Mouse (Mus musculus): ENCODE data around the gene Minos1. TPM values are rescaled to one million over a fixed set of nuclear protein-coding genes. Genes with fewer than 3 reads are reported as not detected.

The Minos1 gene
- polyA plus RNA-seq, 1 experiment from 2014 or later, result 286 TPM

DNA sequence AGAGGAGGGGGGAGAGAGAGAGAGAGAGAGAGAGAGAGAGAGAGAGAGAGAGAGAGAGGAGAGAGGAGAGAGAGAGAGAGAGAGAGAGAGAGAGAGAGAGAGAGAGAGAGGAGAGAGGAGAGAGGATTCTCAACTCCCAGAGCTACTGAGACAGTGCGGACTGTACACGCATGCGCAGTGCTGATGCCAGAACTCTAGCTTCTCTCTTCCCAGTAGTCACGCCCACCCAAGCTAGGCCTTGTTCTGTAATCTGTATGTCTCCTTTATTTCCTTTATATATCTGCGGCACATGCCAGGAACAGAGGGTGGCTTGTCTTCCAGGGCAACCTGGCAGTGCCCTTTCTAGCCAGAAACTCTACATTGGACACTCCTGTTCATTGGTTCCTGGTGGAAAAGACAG is 66.1 kb downstream of the Minos1 start:
- H3K27me3 ChIP-seq, result no peaks in the 10 kb centered on the region
- DNase-seq (ENCODE audit: low read depth, low spot score) (no peak), ATAC-seq (no peak)
- ChIA-PET CTCF (no interaction called here), POLR2A (no interaction called here)
- no peak for TF ChIP-seq CTCF (IDR thresholded peaks at IDR 0.05)
- in situ Hi-C loops (cut with MboI; ENCODE audit: low pct_unique_long_range_greater_than_20kb), result no loop called here

DNA sequence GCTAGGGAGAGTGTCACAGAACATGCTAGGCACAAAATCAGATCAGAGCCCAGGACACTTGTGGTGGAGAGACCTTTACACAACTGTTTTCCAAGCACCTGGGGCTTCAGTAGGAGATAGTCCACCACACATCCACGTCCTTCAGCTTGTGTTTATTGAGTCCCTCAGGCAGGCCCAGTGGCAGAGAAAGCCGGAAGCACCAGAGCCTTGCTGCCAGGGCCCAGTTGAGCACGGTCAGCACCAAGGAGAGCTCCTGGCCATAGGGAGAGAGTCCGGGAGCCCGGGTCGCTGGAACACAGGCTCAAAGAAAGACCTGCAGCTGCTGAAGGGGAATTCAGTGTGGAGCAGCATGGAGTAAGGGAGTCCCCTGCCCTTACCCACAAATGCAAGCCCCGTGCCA is 71.3 kb downstream of the Minos1 start:
- DNase-seq (ENCODE audit: low read depth, low spot score) (no peak), ATAC-seq (no peak)
- CTCF ChIA-PET, result no interaction called here
- in situ Hi-C loops (cut with MboI; ENCODE audit: low pct_unique_long_range_greater_than_20kb), result loop anchor here (5.0 kb wide), 1 partner anchor 132 kb away; no protein-coding TSS in a partner anchor
- H3K27me3 ChIP-seq, result peaks cover 5% of the 10 kb centered on the region
- POLR2A ChIA-PET, result no interaction called here
- TF ChIP-seq CTCF (IDR thresholded peaks at IDR 0.05), result no peak

DNA sequence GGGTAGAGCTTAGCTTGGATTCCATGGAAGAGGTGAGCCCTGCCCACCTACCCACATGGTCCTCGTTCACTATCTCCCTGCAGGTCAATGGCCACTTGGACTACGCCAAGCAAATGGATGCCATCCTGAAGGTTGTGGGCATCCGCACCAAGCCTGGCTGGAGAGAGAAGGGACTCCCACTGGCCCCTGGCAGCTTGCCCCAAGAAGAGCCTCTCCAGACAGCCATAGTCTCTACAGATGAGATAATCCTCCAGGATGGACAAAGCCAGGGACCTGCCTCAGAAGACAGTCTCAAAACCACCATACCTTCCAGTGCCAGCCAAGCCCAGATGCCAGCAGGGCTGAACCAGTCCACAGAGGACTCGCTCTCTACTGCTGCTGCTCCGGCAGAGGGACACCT is 72.9 kb downstream of the Minos1 start:
- in situ Hi-C loops (cut with MboI; ENCODE audit: low pct_unique_long_range_greater_than_20kb), result loop anchor here (5.0 kb wide), 1 partner anchor 131 kb away; no protein-coding TSS in a partner anchor
- no peak for DNase-seq (ENCODE audit: low read depth, low spot score)
- no peak for ATAC-seq
- ChIA-PET POLR2A (no interaction called here), CTCF (no interaction called here)
- TF ChIP-seq CTCF (IDR thresholded peaks at IDR 0.05), result no peak
- peaks cover 5% of the 10 kb centered on the region for H3K27me3 ChIP-seq

DNA sequence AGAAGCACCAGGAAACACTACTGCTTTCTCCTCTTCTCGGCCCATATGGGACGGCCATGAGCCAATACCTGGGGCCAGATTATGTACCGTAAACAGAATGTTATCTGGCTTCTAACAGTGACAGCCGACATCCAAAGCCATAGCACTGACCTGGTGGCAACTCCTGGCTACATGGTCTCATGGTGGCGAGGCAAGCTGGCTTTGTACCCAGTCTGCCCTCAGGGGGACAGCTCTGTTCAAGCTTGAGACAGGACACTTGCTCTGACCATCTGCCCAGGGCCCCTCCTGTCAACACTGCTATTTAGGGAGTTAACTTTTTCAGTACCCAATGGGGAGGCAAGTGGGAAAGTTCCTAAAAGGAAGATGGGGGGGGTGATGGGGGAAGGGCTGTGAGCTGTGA is 73.6 kb downstream of the Minos1 start:
- ChIA-PET POLR2A (no interaction called here), CTCF (no interaction called here)
- in situ Hi-C loops (cut with MboI; ENCODE audit: low pct_unique_long_range_greater_than_20kb), result loop anchor here (5.0 kb wide), 1 partner anchor 130 kb away; no protein-coding TSS in a partner anchor
- TF ChIP-seq CTCF (IDR thresholded peaks at IDR 0.05), result no peak
- DNase-seq (ENCODE audit: low read depth, low spot score) (no peak), ATAC-seq (no peak)
- peaks cover 5% of the 10 kb centered on the region for H3K27me3 ChIP-seq

DNA sequence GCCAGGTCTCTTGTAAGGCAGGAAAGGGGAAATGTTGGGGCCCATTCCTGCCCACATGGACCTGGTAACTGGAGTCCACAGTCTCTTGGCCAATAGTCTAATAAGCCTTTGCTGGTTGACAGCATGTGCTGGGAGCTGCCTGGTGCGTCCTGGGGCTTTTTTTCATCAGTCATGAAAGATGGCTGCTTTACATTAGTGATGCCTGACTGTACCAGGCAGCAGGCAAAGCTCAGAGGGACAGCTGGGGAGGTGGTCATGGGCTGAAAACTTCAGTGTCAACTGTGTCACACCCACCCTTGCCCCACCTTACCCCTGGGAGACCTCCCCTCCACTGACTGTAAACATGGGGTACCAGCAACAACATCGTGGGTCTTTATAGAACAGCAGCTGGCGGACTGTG is 75.2 kb downstream of the Minos1 start:
- ChIA-PET POLR2A (no interaction called here), CTCF (no interaction called here)
- TF ChIP-seq CTCF (IDR thresholded peaks at IDR 0.05), result no peak
- ATAC-seq (no peak), DNase-seq (ENCODE audit: low read depth, low spot score) (no peak)
- H3K27me3 ChIP-seq, result peaks cover 5% of the 10 kb centered on the region
- in situ Hi-C loops (cut with MboI; ENCODE audit: low pct_unique_long_range_greater_than_20kb), result loop anchor here (5.0 kb wide), 1 partner anchor 128 kb away; no protein-coding TSS in a partner anchor

DNA sequence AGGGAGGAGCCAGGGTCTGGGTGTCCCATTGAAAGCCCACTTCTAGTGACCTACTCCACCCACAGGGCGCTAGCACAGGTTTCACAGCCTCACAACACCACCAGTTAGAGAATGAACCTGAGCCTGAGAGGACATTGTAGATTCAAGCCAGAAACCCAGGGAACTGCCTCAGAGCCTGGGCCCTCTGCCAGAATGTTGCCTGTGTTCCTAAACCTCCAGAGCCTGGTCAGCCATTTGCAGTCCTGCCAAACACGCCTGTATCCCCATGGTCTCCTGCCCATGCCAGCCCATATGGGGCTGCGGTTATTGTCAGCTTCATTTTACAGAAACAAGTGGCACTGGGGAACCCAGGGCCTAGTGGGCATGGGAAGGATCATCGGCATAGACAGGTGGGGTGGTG is 75.6 kb downstream of the Minos1 start:
- ATAC-seq (no peak), DNase-seq (ENCODE audit: low read depth, low spot score) (no peak)
- ChIA-PET POLR2A (no interaction called here), CTCF (no interaction called here)
- in situ Hi-C loops (cut with MboI; ENCODE audit: low pct_unique_long_range_greater_than_20kb), result loop anchor here (5.0 kb wide), 1 partner anchor 128 kb away; no protein-coding TSS in a partner anchor
- H3K27me3 ChIP-seq, result peaks cover 5% of the 10 kb centered on the region
- TF ChIP-seq CTCF (IDR thresholded peaks at IDR 0.05), result no peak

DNA sequence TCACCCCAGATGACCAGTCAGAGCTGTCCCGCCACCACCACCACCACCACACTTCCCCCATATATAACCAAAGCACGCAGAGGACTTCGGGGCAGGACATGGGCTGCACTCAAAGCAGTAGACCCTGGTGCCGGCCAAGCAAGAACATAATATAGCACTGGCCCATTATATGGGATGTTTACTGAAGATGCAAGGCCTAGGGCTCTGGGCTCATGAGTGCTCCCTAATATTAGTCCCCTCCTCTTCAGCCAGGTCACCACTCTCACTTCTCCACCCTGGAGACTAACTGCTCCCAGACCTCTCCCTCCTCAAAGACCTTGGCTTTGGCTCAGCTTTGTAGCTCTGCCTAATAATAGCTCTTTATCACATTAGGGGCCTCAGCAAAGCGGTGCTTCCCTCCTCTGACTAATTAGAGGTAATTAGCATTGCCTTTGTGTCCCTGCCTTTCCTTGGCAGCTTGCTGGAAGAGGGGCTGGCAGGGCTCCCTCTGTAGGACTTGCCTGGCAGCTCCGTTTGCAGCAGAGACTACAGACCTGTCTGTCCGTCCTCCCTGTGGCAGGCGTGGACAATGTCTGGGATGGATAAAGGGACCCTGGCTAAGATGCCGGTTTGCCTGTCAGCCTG is 76.5 kb downstream of the Minos1 start:
- ATAC-seq (no peak), DNase-seq (ENCODE audit: low read depth, low spot score) (no peak)
- CTCF ChIA-PET, result no interaction called here
- in situ Hi-C loops (cut with MboI; ENCODE audit: low pct_unique_long_range_greater_than_20kb), result no loop called here
- peaks cover 5% of the 10 kb centered on the region for H3K27me3 ChIP-seq
- POLR2A ChIA-PET, result no interaction called here
- no peak for TF ChIP-seq CTCF (IDR thresholded peaks at IDR 0.05)

DNA sequence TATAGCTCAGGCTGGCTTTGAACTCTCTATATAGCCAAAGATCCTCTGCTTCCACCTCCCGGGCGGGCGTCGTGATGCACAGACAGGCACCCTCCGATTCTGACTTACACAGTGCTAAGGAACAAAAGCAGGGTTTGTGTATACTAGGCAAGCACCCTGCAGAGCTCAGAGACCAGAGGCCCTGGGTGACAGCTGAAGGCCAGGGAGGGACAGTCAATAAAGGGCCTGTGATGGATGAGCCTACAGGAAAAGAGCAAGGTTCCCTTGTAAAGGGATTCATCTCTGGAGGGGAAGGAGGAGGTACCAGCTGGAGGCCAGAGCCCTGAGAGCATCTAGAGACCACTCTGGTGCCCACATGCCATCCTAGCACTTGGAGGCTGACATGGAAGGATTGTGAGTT is 77.5 kb downstream of the Minos1 start:
- no peak for TF ChIP-seq CTCF (IDR thresholded peaks at IDR 0.05)
- in situ Hi-C loops (cut with MboI; ENCODE audit: low pct_unique_long_range_greater_than_20kb), result no loop called here
- POLR2A ChIA-PET, result no interaction called here
- no peak for ATAC-seq
- no peak for DNase-seq (ENCODE audit: low read depth, low spot score)
- H3K27me3 ChIP-seq, result peaks cover 5% of the 10 kb centered on the region
- CTCF ChIA-PET, result no interaction called here

DNA sequence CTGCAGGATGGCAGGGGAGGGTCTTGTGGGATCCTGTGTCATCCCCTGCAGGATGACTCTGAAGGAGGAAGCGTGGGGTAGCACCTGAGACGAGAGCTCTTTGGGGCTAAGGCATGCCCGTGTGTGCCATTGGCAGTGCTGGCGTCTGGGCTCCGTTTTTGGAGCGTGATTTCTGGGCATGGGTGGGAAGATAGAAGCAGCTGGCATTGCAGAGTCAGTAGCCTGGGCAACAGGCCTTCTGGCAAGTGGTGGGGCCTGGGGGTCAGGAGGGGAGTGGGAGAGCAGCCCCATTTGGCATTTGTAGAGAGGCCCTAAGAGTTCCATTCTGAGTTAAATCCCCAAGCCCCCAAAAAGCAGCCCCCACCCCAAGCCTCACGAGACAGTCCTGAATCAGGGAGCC is 78.1 kb downstream of the Minos1 start:
- ChIA-PET CTCF (no interaction called here), POLR2A (no interaction called here)
- H3K27me3 ChIP-seq, result peaks cover 5% of the 10 kb centered on the region
- in situ Hi-C loops (cut with MboI; ENCODE audit: low pct_unique_long_range_greater_than_20kb), result no loop called here
- no peak for DNase-seq (ENCODE audit: low read depth, low spot score)
- TF ChIP-seq CTCF (IDR thresholded peaks at IDR 0.05), result no peak
- no peak for ATAC-seq

Other genes with a start within 250 kb of the Minos1 start
- 10.5 TPM for gene Otud3, start 217.2 kb downstream of the Minos1 start, polyA plus RNA-seq (2021)
- gene Rnf186, start 164.0 kb downstream of the Minos1 start, polyA plus RNA-seq (2021), result not detected
- gene Tmco4, start 158.2 kb downstream of the Minos1 start, polyA plus RNA-seq (2021), result 6.8 TPM
- gene Htr6, start 55.5 kb downstream of the Minos1 start, polyA plus RNA-seq (2021), result 0.05 TPM
- 55.7 TPM for gene Nbl1, start 38.1 kb downstream of the Minos1 start, polyA plus RNA-seq (2021)
- gene Capzb, start 61.8 kb upstream of the Minos1 start, polyA plus RNA-seq (2021), result 305 TPM
- 9.9 TPM for gene Pqlc2, start 179.6 kb upstream of the Minos1 start, polyA plus RNA-seq (2021)
- 131 TPM for gene Akr7a5, start 179.6 kb upstream of the Minos1 start, polyA plus RNA-seq (2021)
- 19.6 TPM for gene Mrto4, start 221.5 kb upstream of the Minos1 start, polyA plus RNA-seq (2021)
- gene Emc1, start 221.5 kb upstream of the Minos1 start, polyA plus RNA-seq (2021), result 16.3 TPM
- gene Ubr4, start 221.5 kb upstream of the Minos1 start, polyA plus RNA-seq (2021), result 100 TPM

Data from Patski (cell line).